Mouse (Mus musculus) intestine, postnatal 0 days (tissue): ENCODE measurements at regions not wholly inside any gene's neighbourhood (a gene's known extent, or its start where the extent isn't known, plus 50 kb on each side); places are given as distances from the start of the nearest gene placed in this dataset.

Experiments used
- ATAC-seq: fragments of 200-750 bp; cut with Nextera tagmentation; 2 replicates; pipeline ENCODE4 v1.8.0; 2017; ENCODE audit warnings: mild to moderate bottlenecking, moderate TSS enrichment, moderate library complexity
- H3K27ac ChIP-seq: fragments of 300-500 bp; sonication (generic); 2 replicates; pipeline ENCODE4 v1.5.1; 2014; ENCODE audit warnings: mild to moderate bottlenecking, low read depth, low read length, moderate library complexity
- H3K27me3 ChIP-seq: fragments of 300-500 bp; sonication (generic); replicated peaks from 2 replicates; pipeline ENCODE4 v1.6.1; 2014; ENCODE audit warnings: low read length, mixed read lengths; ENCODE audit not compliant: control insufficient read depth, insufficient read depth
- H3K36me3 ChIP-seq: fragments of 300-500 bp; sonication (generic); 2 replicates; pipeline ENCODE4 v1.6.1; 2014; ENCODE audit warnings: mild to moderate bottlenecking, moderate library complexity; ENCODE audit not compliant: control insufficient read depth, insufficient read depth
- H3K4me1 ChIP-seq: fragments of 300-500 bp; sonication (generic); replicated peaks from 2 replicates; pipeline ENCODE4 v1.6.1; 2014; ENCODE audit warnings: antibody characterized with exemption, low read length, mixed read lengths; ENCODE audit not compliant: control insufficient read depth, insufficient read depth
- H3K4me2 ChIP-seq: fragments of 300-500 bp; sonication (generic); replicated peaks from 2 replicates; pipeline ENCODE4 v1.6.1; 2014; ENCODE audit warnings: low read depth, mild to moderate bottlenecking, moderate library complexity
- H3K4me3 ChIP-seq: fragments of 300-500 bp; sonication (generic); 2 replicates; pipeline ENCODE4 v1.5.1; 2014; ENCODE audit warnings: low read depth, low read length
- H3K9ac ChIP-seq: fragments of 300-500 bp; sonication (generic); 2 replicates; pipeline ENCODE4 v1.6.1; 2014; ENCODE audit warnings: mild to moderate bottlenecking, low read depth, low read length
- H3K9me3 ChIP-seq: fragments of 300-500 bp; sonication (generic); 2 replicates; pipeline ENCODE4 v1.6.1; 2016; ENCODE audit warnings: mixed run types; ENCODE audit not compliant: control insufficient read depth
- CTCF ChIP-seq: sonication (generic); IDR thresholded peaks from 2 replicates; pipeline ENCODE4 v1.5.1; 2016; ENCODE audit warnings: low read depth, mild to moderate bottlenecking, control low read depth, antibody characterized with exemption, moderate library complexity
- WGBS: fragments of 180-500 bp; shearing (Covaris S2); extraction: QIAGEN DNeasy Blood & Tissue Kit; methylation state at CpG from one replicate; pipeline ENCODE4 v1.1.7; 2014; 5-methylcytosine and 5-hydroxymethylcytosine counted together

DNA sequence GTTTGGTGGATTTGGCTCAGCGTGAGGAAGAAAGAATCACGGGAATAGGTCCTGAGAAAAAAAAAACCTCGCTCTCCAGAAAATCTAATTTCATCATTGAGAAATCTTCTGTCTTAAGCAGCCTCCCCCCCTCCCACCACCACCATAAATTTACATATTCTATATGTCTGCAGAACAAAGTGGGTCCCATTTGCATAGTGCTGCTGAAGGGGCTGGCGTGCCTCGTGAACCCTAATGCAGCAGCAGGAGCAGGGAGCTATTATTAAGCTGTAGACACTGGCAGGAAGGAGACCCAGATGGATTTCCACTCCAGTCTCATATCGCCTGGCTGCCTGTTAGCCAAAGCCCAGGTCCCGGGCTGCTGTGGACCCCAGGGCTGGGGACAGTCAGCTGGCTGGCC lies 179.6 kb downstream of the Gm26897 start:
- H3K9me3 ChIP-seq: no peaks in the 10 kb centered on the region
- WGBS: 45% methylated on average over 7 of the region's 7 CpGs
- no peaks in the 10 kb centered on the region for H3K4me1 ChIP-seq
- H3K4me3 ChIP-seq: no peak overlapping the region
- H3K27ac ChIP-seq: no peak overlapping the region
- H3K36me3 ChIP-seq: no peaks in the 10 kb centered on the region
- no peak for ATAC-seq
- H3K4me2 ChIP-seq: no peak overlapping the region
- no peaks in the 10 kb centered on the region for H3K27me3 ChIP-seq
- TF ChIP-seq CTCF: no peak
- no peak overlapping the region for H3K9ac ChIP-seq

- Histone ChIP-seq H3K27me3 (no peaks in the 10 kb centered on the region), H3K27ac (no peak overlapping the region), H3K36me3 (no peaks in the 10 kb centered on the region), H3K9me3 (no peaks in the 10 kb centered on the region), H3K4me1 (no peaks in the 10 kb centered on the region), H3K4me2 (no peak overlapping the region), H3K4me3 (no peak overlapping the region), H3K9ac (no peak overlapping the region)
- no peak for TF ChIP-seq CTCF
- no peak for ATAC-seq
- WGBS: 87% methylated on average over 3 of the region's 3 CpGs
Observed at GRCm38 (mm10) chr5:111914296-111914695, 180.6 kb downstream of the Gm26897 start.

GRCm38 (mm10) chr5:111917643-111918252 lies 184.0 kb downstream of the Gm26897 start:
- H3K4me1 ChIP-seq: no peaks in the 10 kb centered on the region
- H3K9ac ChIP-seq: no peak overlapping the region
- H3K27ac ChIP-seq: no peak overlapping the region
- no peaks in the 10 kb centered on the region for H3K9me3 ChIP-seq
- H3K4me3 ChIP-seq: no peak overlapping the region
- no peak for ATAC-seq
- TF ChIP-seq CTCF: no peak
- H3K27me3 ChIP-seq: no peaks in the 10 kb centered on the region
- H3K4me2 ChIP-seq: no peak overlapping the region
- WGBS: 40% methylated on average over 8 of the region's 8 CpGs
- no peaks in the 10 kb centered on the region for H3K36me3 ChIP-seq

- peak; percentile 53; the same call in 1 of the 2 replicates for ATAC-seq
- peak overlapping the region; percentile 24 for H3K4me2 ChIP-seq
- no peaks in the 10 kb centered on the region for H3K27me3 ChIP-seq
- no peak for TF ChIP-seq CTCF
- H3K27ac ChIP-seq: no peak overlapping the region
- H3K4me3 ChIP-seq: no peak overlapping the region
- WGBS: 28% methylated on average over 14 of the region's 14 CpGs
- no peaks in the 10 kb centered on the region for H3K4me1 ChIP-seq
- H3K9me3 ChIP-seq: no peaks in the 10 kb centered on the region
- no peaks in the 10 kb centered on the region for H3K36me3 ChIP-seq
- no peak overlapping the region for H3K9ac ChIP-seq
Observed at GRCm38 (mm10) chr5:111918888-111919287, 185.2 kb downstream of the Gm26897 start.

DNA sequence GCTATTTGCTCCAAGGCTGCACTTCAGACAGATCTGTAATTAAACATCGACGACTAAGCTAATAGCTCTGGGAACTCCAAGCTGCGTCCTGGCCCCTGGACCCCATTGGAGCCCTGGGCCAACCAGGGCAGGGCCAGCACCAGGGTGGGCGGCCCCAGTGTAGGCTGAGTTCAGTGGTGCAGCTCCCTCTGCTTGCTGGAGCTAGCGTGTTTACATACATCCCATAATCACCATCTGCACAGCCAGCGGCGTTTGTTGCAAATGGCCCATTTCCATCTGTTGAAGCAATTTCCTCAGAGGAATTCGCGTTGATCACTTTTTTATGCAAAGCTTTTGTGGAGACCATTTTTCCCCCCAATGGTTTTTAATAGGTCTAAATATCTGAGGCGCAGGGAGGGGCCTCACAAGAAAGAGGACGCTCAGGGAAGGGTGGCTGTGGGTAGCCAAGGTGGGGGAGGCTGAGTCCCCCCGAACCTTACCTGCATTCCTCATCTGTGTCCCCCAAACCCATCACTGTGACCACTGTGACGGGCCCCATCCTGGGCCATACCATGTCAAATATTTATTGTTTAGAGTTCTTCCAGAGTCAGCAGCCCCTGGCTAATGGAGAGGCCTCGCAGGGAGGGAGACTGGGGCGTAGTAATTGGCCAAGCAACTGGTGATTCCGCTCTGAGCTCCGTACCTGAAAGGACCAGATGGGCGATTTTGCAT lies 189.4 kb downstream of the Gm26897 start:
- Histone ChIP-seq H3K27me3 (no peaks in the 10 kb centered on the region), H3K4me3 (no peak overlapping the region), H3K4me2 (no peak overlapping the region), H3K4me1 (no peaks in the 10 kb centered on the region), H3K36me3 (no peaks in the 10 kb centered on the region), H3K9ac (no peak overlapping the region), H3K27ac (no peak overlapping the region), H3K9me3 (no peaks in the 10 kb centered on the region)
- 36% methylated on average over 18 of the region's 18 CpGs for WGBS
- no peak for ATAC-seq
- TF ChIP-seq CTCF: peak; percentile 44

DNA sequence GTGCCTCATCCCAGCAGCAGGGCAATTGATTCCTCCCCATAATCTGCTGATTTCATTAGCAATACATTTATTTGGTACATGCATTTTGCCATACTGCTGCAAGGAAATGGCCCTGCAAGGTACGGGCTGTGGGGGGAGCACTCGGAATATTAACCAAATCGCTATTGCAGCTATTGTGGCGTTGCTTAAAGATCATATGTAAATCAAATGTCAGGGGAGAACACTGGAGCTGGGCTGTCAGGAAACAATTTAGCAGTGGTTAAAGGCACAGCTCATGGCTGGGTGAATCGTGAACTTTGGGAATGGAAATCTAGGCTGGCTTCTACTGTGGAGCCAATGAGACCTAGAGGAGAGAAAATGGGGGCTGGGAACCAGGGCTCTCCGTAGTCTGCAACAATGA lies 192.0 kb downstream of the Gm26897 start:
- ATAC-seq: no peak
- no peaks in the 10 kb centered on the region for H3K27me3 ChIP-seq
- no peak for TF ChIP-seq CTCF
- H3K4me3 ChIP-seq: no peak overlapping the region
- no peak overlapping the region for H3K9ac ChIP-seq
- 0 out of 2 replicates have a peak, but pooled peaks cover 7% of the 10 kb centered on the region for H3K4me1 ChIP-seq
- no peaks in the 10 kb centered on the region for H3K9me3 ChIP-seq
- H3K4me2 ChIP-seq: no peak overlapping the region
- 72% methylated on average over 6 of the region's 6 CpGs for WGBS
- no peaks in the 10 kb centered on the region for H3K36me3 ChIP-seq
- H3K27ac ChIP-seq: no peak overlapping the region
